Mouse (Mus musculus): ENCODE results near the gene Rara.

DNA sequence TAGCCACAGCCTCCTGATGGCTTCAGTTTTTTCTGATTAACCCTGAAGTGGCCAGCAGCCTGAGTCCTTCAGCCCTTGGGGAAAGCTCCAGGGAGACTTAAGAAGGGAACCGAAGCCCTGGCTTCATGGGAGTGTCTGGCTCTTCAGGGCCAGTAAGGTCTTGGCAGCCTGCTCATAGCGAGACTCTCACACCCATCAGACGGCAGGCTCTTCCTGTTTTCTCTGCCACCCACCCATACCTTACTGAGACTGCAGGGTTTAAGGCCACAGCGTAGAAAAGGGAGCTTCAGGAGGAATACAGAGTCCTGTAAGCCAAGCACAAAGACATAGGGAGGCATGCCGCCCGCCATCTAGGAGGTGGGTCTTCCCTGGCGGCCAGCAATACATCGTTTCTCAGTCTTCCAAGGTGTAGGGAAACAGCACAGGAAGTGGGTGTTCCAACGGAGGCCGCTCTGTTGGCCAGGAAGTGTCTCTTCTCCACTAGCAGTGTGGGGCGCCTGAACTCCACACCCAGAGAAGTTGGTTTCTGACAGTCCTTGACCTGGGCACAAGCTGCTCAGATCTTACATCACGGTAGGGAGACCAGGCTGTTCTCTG lies 27.0 kb upstream of the Rara start:
- TF ChIP-seq CTCF (IDR thresholded peaks at IDR 0.05; ENCODE audit: low read depth), result no peak
- TF ChIP-seq EP300 (optimal IDR thresholded peaks at IDR 0.05), result no peak

Measured in stomach, postnatal 0 days (tissue).